Mouse (Mus musculus): ENCODE data around the gene Ccdc167. TPM values are rescaled to one million over a fixed set of nuclear protein-coding genes. Genes with fewer than 3 reads are reported as not detected.

Ccdc167 gene
- polyA plus RNA-seq, 1 experiment from 2014 or later, result 16.4 TPM

DNA sequence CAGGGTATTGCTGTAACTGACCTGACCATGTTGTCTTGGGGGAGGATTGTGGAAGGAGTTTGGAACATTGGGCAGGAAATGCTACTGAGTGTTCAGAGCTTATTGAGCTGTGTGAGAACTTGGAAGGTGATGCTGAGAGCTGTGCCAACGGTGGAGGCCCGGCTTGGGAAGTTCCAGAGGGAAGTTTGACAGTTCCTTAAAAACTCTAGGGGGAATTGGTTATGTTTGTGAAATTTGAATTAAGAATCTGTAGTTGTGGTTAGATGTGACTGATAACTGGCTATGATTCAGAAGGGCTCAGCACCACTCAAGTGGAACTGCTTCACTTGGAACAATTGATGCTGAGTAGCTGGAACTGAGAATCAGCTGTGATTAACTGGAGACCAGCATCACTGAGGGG, 45.8 kb downstream of the Ccdc167 start:
- H3K9ac ChIP-seq (ENCODE audit: low read length), result no peak overlapping the region
- no peak for DNase-seq (ENCODE audit: low spot score)

DNA sequence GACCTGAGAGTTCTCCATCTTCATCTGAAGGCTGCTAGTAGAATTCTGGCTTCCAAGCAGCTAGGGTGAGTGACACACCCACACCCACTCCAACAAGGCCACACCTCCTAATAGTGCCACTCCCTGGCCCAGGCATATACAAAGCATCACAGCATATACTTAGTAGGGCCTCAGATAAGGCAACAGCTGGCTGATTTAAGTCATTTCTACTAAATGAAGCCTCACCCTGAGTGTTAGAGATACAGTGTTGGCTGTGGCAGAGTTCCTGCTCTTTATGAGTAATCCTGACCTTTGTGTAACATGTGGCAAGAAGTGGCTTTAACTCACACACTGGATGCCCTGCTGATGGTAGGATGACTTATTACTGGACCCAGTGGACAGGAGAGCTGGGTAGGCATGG, 46.9 kb downstream of the Ccdc167 start:
- Histone ChIP-seq H3K9ac (ENCODE audit: low read length) (no peak overlapping the region), H3K27ac (ENCODE audit: low read depth) (no peak overlapping the region), H3K27me3 (replicated peaks; ENCODE audit: control insufficient read depth, insufficient read depth, low read length) (no peaks in the 10 kb centered on the region), H3K4me3 (ENCODE audit: low read depth, low read length) (no peak overlapping the region), H3K4me2 (ENCODE audit: low read length) (no peak overlapping the region), H3K36me3 (ENCODE audit: control insufficient read depth, insufficient read depth, low read length) (peaks cover 72% of the 10 kb centered on the region), H3K9me3 (ENCODE audit: control insufficient read depth, low read length) (no peaks in the 10 kb centered on the region), H3K4me1 (replicated peaks; ENCODE audit: control insufficient read depth, insufficient read depth, low read length) (no peaks in the 10 kb centered on the region)
- DNase-seq (ENCODE audit: low spot score), result no peak
- no peak for ATAC-seq (replicated peaks; ENCODE audit: low FRiP score, low TSS enrichment, low read depth)

More for the DNA sequence above, 45.8 kb downstream of the Ccdc167 start:
- Histone ChIP-seq H3K4me2 (ENCODE audit: low read length) (no peak overlapping the region), H3K27ac (ENCODE audit: low read depth) (no peak overlapping the region), H3K4me3 (ENCODE audit: low read depth, low read length) (no peak overlapping the region), H3K9me3 (ENCODE audit: control insufficient read depth, low read length) (no peaks in the 10 kb centered on the region), H3K4me1 (replicated peaks; ENCODE audit: control insufficient read depth, insufficient read depth, low read length) (no peaks in the 10 kb centered on the region), H3K27me3 (replicated peaks; ENCODE audit: control insufficient read depth, insufficient read depth, low read length) (no peaks in the 10 kb centered on the region), H3K36me3 (ENCODE audit: control insufficient read depth, insufficient read depth, low read length) (peaks cover 72% of the 10 kb centered on the region)
- WGBS, result 96% methylated on average over 2 of the region's 2 CpGs
- no peak for ATAC-seq (replicated peaks; ENCODE audit: low FRiP score, low TSS enrichment, low read depth)

- H3K9ac ChIP-seq (ENCODE audit: low read length), result no peak overlapping the region
- DNase-seq (ENCODE audit: low spot score) (no peak), ATAC-seq (replicated peaks; ENCODE audit: low FRiP score, low TSS enrichment, low read depth) (no peak)
- H3K36me3 ChIP-seq (ENCODE audit: control insufficient read depth, insufficient read depth, low read length), result peaks cover 67% of the 10 kb centered on the region
- no peaks in the 10 kb centered on the region for H3K9me3 ChIP-seq (ENCODE audit: control insufficient read depth, low read length)
- WGBS, result 95% methylated on average over 4 of the region's 4 CpGs
- H3K27ac ChIP-seq (ENCODE audit: low read depth), result no peak overlapping the region
- H3K4me2 ChIP-seq (ENCODE audit: low read length), result no peak overlapping the region
- no peaks in the 10 kb centered on the region for H3K27me3 ChIP-seq (replicated peaks; ENCODE audit: control insufficient read depth, insufficient read depth, low read length)
- no peak overlapping the region for H3K4me3 ChIP-seq (ENCODE audit: low read depth, low read length)
- H3K4me1 ChIP-seq (replicated peaks; ENCODE audit: control insufficient read depth, insufficient read depth, low read length), result no peaks in the 10 kb centered on the region
Measured at GRCm38 (mm10) chr17:29669030-29669429, 47.8 kb downstream of the Ccdc167 start.

DNA sequence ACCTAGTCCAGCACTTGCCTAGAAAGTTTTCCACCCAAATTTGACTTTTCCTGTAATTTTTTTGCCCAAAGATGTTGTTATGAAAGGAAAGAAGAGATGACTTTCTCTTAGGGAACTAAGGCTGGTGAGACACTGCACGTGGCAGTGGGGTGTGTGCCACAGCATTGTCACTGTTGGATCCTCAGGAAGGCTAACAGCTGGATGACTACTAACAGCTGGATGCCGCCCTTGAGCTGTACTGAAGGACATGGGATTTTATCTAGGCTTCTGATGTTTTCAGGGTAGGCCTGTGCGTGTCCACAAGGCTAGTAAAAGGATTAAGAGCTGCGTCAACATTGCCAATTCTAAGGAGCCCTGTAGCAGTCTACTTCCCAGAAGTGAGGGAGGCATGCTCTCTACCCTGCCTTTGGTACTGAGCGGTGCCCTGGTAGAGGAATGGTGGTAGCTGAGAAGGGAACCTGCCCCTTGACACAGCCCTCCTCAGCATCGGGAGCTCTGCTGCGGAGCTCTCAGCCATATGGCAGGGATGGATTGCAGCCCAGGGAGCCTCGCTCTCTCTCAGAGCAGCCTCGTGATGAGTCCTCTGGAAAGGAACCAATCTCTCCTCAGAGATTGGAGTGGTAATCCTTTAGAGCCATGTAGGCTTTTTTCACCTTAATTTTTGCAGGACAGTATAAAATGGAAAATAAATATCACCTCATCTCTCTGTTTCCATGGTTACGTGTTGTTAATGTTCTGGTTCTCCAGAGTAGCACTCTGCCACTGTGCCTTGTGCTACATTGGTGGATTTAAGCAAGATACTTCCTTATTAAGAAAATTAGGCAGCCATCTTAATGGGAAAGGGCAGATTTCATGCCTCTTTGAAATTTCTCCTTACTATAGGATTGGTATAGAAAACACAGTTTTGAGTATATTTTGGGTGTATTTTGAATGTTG, 48.5 kb downstream of the Ccdc167 start:
- H3K4me2 ChIP-seq (ENCODE audit: low read length), result no peak overlapping the region
- H3K36me3 ChIP-seq (ENCODE audit: control insufficient read depth, insufficient read depth, low read length), result peaks cover 67% of the 10 kb centered on the region
- DNase-seq (ENCODE audit: low spot score), result no peak
- no peaks in the 10 kb centered on the region for H3K9me3 ChIP-seq (ENCODE audit: control insufficient read depth, low read length)
- H3K9ac ChIP-seq (ENCODE audit: low read length), result no peak overlapping the region
- H3K27ac ChIP-seq (ENCODE audit: low read depth), result no peak overlapping the region
- H3K4me1 ChIP-seq (replicated peaks; ENCODE audit: control insufficient read depth, insufficient read depth, low read length), result no peaks in the 10 kb centered on the region
- no peak overlapping the region for H3K4me3 ChIP-seq (ENCODE audit: low read depth, low read length)
- ATAC-seq (replicated peaks; ENCODE audit: low FRiP score, low TSS enrichment, low read depth), result no peak
- 79% methylated on average over 10 of the region's 10 CpGs for WGBS
- no peaks in the 10 kb centered on the region for H3K27me3 ChIP-seq (replicated peaks; ENCODE audit: control insufficient read depth, insufficient read depth, low read length)

DNA sequence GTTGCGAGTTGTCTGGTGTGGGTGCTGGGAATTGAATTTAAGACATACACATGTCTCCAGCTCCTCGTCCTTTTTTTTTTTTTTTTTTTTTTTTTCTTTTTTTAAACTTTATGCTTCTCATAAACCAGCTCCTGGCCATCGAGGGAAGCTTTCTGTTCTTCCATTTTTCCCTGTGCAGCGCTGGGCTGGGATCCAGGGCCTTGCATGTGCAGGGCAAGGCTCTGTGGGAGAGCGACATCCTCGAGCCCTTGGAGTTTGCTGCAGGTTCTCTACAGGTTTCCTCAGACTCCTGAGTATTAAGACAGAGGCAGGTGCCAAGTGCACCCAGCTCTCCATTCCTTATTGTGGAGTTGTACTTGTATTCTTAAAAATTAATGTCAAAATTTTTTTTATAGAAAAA, 54.7 kb downstream of the Ccdc167 start:
- WGBS, result 90% methylated on average over 6 of the region's 6 CpGs
- Histone ChIP-seq H3K4me3 (ENCODE audit: low read depth, low read length) (no peak overlapping the region), H3K4me1 (replicated peaks; ENCODE audit: control insufficient read depth, insufficient read depth, low read length) (no peaks in the 10 kb centered on the region), H3K4me2 (ENCODE audit: low read length) (no peak overlapping the region), H3K27ac (ENCODE audit: low read depth) (no peak overlapping the region), H3K9me3 (ENCODE audit: control insufficient read depth, low read length) (no peaks in the 10 kb centered on the region), H3K36me3 (ENCODE audit: control insufficient read depth, insufficient read depth, low read length) (peaks cover 36% of the 10 kb centered on the region), H3K9ac (ENCODE audit: low read length) (no peak overlapping the region), H3K27me3 (replicated peaks; ENCODE audit: control insufficient read depth, insufficient read depth, low read length) (no peaks in the 10 kb centered on the region)
- DNase-seq (ENCODE audit: low spot score) (no peak), ATAC-seq (replicated peaks; ENCODE audit: low FRiP score, low TSS enrichment, low read depth) (no peak)

DNA sequence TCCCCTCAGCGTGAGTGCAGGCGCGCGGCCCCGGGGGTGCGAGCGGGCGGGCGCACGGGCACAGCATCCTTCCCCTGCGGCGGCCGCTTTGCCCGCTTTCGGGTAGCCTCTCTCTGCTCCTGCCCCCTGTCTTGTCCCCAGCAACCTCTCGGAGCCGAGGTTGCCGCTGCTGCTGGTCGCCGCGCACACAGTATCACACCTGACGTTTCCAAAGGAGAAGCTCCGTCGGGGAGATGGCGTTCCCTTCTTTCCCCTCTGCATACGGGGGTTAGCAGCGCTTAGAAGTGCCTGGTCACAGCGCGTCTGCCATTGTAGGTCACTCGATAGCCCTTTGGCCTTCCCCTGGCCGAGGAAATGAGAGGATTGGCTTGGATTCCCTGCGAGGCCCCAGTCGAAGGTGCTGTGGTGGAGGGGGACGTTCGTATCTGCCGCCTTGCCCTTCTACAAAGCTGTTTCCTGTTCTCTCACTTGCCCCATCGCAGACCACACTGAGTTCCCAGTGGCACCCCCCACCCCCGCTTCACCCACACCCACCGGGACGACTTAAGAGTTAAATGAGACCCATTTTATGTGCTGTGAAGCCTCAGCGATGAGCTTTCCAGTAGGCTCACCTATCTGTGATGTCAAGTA, 56.0 kb downstream of the Ccdc167 start:
- H3K27ac ChIP-seq (ENCODE audit: low read depth), result peak overlapping the region; percentile 89
- H3K27me3 ChIP-seq (replicated peaks; ENCODE audit: control insufficient read depth, insufficient read depth, low read length), result no peaks in the 10 kb centered on the region
- H3K9ac ChIP-seq (ENCODE audit: low read length), result peak overlapping the region; percentile 92
- 1% methylated on average over 32 of the region's 41 CpGs for WGBS
- no peaks in the 10 kb centered on the region for H3K4me1 ChIP-seq (replicated peaks; ENCODE audit: control insufficient read depth, insufficient read depth, low read length)
- DNase-seq (ENCODE audit: low spot score) (no peak), ATAC-seq (replicated peaks; ENCODE audit: low FRiP score, low TSS enrichment, low read depth) (no peak; the same call in none of the 2 replicates)
- H3K36me3 ChIP-seq (ENCODE audit: control insufficient read depth, insufficient read depth, low read length), result peaks cover 25% of the 10 kb centered on the region
- H3K4me3 ChIP-seq (ENCODE audit: low read depth, low read length), result peak overlapping the region; percentile 92
- peak overlapping the region; percentile 86 for H3K4me2 ChIP-seq (ENCODE audit: low read length)
- no peaks in the 10 kb centered on the region for H3K9me3 ChIP-seq (ENCODE audit: control insufficient read depth, low read length)

- Histone ChIP-seq H3K27me3 (replicated peaks; ENCODE audit: control insufficient read depth, insufficient read depth, low read length) (no peaks in the 10 kb centered on the region), H3K9me3 (ENCODE audit: control insufficient read depth, low read length) (no peaks in the 10 kb centered on the region), H3K4me1 (replicated peaks; ENCODE audit: control insufficient read depth, insufficient read depth, low read length) (no peaks in the 10 kb centered on the region), H3K36me3 (ENCODE audit: control insufficient read depth, insufficient read depth, low read length) (peaks cover 19% of the 10 kb centered on the region), H3K4me2 (ENCODE audit: low read length) (peak within 1 kb of the TSS; percentile 86), H3K27ac (ENCODE audit: low read depth) (peak within 1 kb of the TSS; percentile 89), H3K4me3 (ENCODE audit: low read depth, low read length) (peak within 1 kb of the TSS; percentile 92), H3K9ac (ENCODE audit: low read length) (peak within 1 kb of the TSS; percentile 92)
- ATAC-seq (replicated peaks; ENCODE audit: low FRiP score, low TSS enrichment, low read depth) (peak; percentile 96), DNase-seq (ENCODE audit: low spot score) (peak; percentile 98)
- WGBS, result under 1% methylated on average over 40 of the region's 41 CpGs
Measured at GRCm38 (mm10) chr17:29660076-29660761, 56.6 kb downstream of the Ccdc167 start, which contains the start of gene Cmtr1. TSS of gene Cmtr1 (plus strand) at chr17:29660595.

DNA sequence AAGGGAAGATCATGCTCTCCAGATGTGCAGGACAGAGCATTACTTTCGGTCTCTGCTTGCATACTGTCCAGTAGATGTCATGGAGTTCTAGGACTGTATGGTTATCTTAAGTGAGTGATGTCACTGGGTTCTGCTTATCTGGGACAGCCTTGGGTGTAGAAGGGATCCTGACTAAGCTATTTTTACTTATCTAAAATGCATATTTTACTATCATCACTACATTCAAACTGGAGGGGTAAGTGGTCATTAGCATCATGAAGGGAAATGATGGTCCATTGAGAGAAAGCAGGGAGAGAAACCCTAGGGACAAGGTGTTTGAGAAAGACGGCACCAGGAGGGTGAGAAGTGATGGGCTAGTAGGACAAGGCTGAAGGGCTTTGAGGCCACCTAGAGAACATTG, 58.6 kb downstream of the Ccdc167 start:
- no peaks in the 10 kb centered on the region for H3K27me3 ChIP-seq (replicated peaks; ENCODE audit: control insufficient read depth, insufficient read depth, low read length)
- no peaks in the 10 kb centered on the region for H3K4me1 ChIP-seq (replicated peaks; ENCODE audit: control insufficient read depth, insufficient read depth, low read length)
- H3K4me2 ChIP-seq (ENCODE audit: low read length), result no peak overlapping the region
- DNase-seq (ENCODE audit: low spot score) (no peak), ATAC-seq (replicated peaks; ENCODE audit: low FRiP score, low TSS enrichment, low read depth) (no peak)
- H3K9ac ChIP-seq (ENCODE audit: low read length), result no peak overlapping the region
- H3K27ac ChIP-seq (ENCODE audit: low read depth), result no peak overlapping the region
- no peak overlapping the region for H3K4me3 ChIP-seq (ENCODE audit: low read depth, low read length)
- 79% methylated on average over 2 of the region's 2 CpGs for WGBS
- no peaks in the 10 kb centered on the region for H3K9me3 ChIP-seq (ENCODE audit: control insufficient read depth, low read length)
- 0 out of 2 replicates have a peak, but pooled peaks cover 3% of the 10 kb centered on the region for H3K36me3 ChIP-seq (ENCODE audit: control insufficient read depth, insufficient read depth, low read length)

Data from intestine, embryonic 14.5 days (tissue).